In the genomic region with DNA sequence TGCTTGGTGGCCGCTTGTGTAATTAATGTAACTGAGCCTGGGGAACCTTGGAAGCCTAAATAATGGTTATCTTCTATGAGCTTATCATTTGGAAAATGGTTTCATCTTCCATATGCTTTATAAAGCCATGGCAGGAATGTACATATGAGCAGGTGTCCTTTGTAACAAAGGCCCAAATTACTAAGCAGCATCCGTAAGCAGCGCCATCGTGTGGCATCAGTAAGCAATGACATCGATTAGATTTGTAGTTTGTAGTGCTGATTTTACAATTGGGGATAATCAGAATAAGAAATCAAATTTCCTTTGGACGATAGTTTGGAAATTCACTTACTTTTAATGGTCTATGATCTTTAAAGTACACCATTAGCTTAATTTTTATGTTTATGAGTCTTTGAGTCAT, we compare ENCODE assay signal across 12 mouse cellular contexts.
DNase-seq lines count a peak whose midpoint lies in the region; ATAC-seq and TF ChIP-seq lines count a peak whose summit lies in the region.
"Had no signal": no experiment of that assay in that cellular context is flagged by ENCODE, and none has a peak within 500 bp of the region (broad histone marks: within the 10 kb centered on the region; RNA-seq: fewer than 3 reads in every experiment).

No protein-coding gene starts in this region.

- no peak for ATAC-seq in hindbrain, postnatal 0 days
- no peak for ATAC-seq in hindbrain, embryonic 16.5 days
- ATAC-seq in midbrain, postnatal 0 days (ENCODE audit: low FRiP score): no peak

- H3K4me1 ChIP-seq in hindbrain, postnatal 0 days (ENCODE audit: insufficient read depth, low read length): no peaks in the 10 kb centered on the region
- H3K4me1 ChIP-seq in hindbrain, embryonic 16.5 days (ENCODE audit: control insufficient read depth, insufficient read depth, low read depth, low read length): no peaks in the 10 kb centered on the region
- H3K4me1 ChIP-seq in midbrain, postnatal 0 days (ENCODE audit: insufficient read depth, low read length): no peaks in the 10 kb centered on the region
- H3K4me1 ChIP-seq in midbrain, embryonic 10.5 days: no peaks in the 10 kb centered on the region
- H3K4me1 ChIP-seq: liver, embryonic 15.5 days had no signal

- TF ChIP-seq CTCF in hindbrain, postnatal 0 days (IDR thresholded peaks at IDR 0.05; ENCODE audit: low read depth): peak; percentile 61
- peak; percentile 63 for TF ChIP-seq CTCF in midbrain, postnatal 0 days (IDR thresholded peaks at IDR 0.05)

- no peaks in the 10 kb centered on the region for H3K36me3 ChIP-seq in hindbrain, postnatal 0 days (ENCODE audit: insufficient read depth, low read length)
- H3K36me3 ChIP-seq in hindbrain, embryonic 16.5 days (ENCODE audit: control insufficient read depth, insufficient read depth, low read length): no peaks in the 10 kb centered on the region
- no peaks in the 10 kb centered on the region for H3K36me3 ChIP-seq in midbrain, postnatal 0 days (ENCODE audit: insufficient read depth, low read length)
- no peaks in the 10 kb centered on the region for H3K36me3 ChIP-seq in midbrain, embryonic 10.5 days
- H3K36me3 ChIP-seq: liver, embryonic 15.5 days had no signal

- no peaks in the 10 kb centered on the region for H3K9me3 ChIP-seq in hindbrain, postnatal 0 days (ENCODE audit: low read length)
- H3K9me3 ChIP-seq in hindbrain, embryonic 16.5 days (ENCODE audit: control insufficient read depth, low read length): no peaks in the 10 kb centered on the region
- no peaks in the 10 kb centered on the region for H3K9me3 ChIP-seq in midbrain, postnatal 0 days (ENCODE audit: low read length)
- no peaks in the 10 kb centered on the region for H3K9me3 ChIP-seq in midbrain, embryonic 10.5 days (replicated peaks)
- H3K9me3 ChIP-seq: liver, embryonic 15.5 days had no signal

- H3K27ac ChIP-seq in hindbrain, postnatal 0 days: no peak overlapping the region
- H3K27ac ChIP-seq in hindbrain, embryonic 16.5 days (ENCODE audit: low read depth, low read length): no peak overlapping the region
- H3K27ac ChIP-seq in midbrain, postnatal 0 days (ENCODE audit: low read depth, low read length): no peak overlapping the region
- H3K27ac ChIP-seq in midbrain, embryonic 10.5 days (replicated peaks): no peak overlapping the region
- H3K27ac ChIP-seq: liver, embryonic 15.5 days had no signal

- no peaks in the 10 kb centered on the region for H3K27me3 ChIP-seq in hindbrain, postnatal 0 days (ENCODE audit: insufficient read depth, low read length)
- H3K27me3 ChIP-seq in hindbrain, embryonic 16.5 days (replicated peaks; ENCODE audit: control insufficient read depth, insufficient read depth, low read length): no peaks in the 10 kb centered on the region
- no peaks in the 10 kb centered on the region for H3K27me3 ChIP-seq in midbrain, postnatal 0 days (ENCODE audit: insufficient read depth, low read length)
- no peaks in the 10 kb centered on the region for H3K27me3 ChIP-seq in midbrain, embryonic 10.5 days (ENCODE audit: low read depth, poor library complexity, severe bottlenecking)
- H3K27me3 ChIP-seq: liver, embryonic 15.5 days had no signal

- WGBS in hindbrain, postnatal 0 days: 30% methylated on average over 6 of the region's 6 CpGs
- WGBS in hindbrain, embryonic 16.5 days: 31% methylated on average over 6 of the region's 6 CpGs
- 28% methylated on average over 6 of the region's 6 CpGs for WGBS in midbrain, postnatal 0 days
- 35% methylated on average over 6 of the region's 6 CpGs for WGBS in midbrain, embryonic 10.5 days

- peak; percentile 25 for DNase-seq in hindbrain, postnatal 0 days (ENCODE audit: low spot score)
- DNase-seq in midbrain, postnatal 0 days (ENCODE audit: low spot score): peak; percentile 17
- no peak for DNase-seq in midbrain, embryonic 10.5 days (ENCODE audit: low spot score)
- DNase-seq in cerebellum, adult 8-10 months: peak; percentile 18
- peak; percentile 26 for DNase-seq in retina, postnatal 1 day
- no peak for DNase-seq in natural killer cell, adult 2 months (ENCODE audit: low spot score in 2 of 2)
- no peak for DNase-seq in right cerebral cortex, postnatal 25 days
- DNase-seq: kidney, adult 2 months; spleen, adult 18-20 months had no signal

- H3K9ac ChIP-seq in hindbrain, postnatal 0 days (replicated peaks; ENCODE audit: low read length): no peak overlapping the region
- H3K9ac ChIP-seq in hindbrain, embryonic 16.5 days (ENCODE audit: low read depth, low read length): no peak overlapping the region
- no peak overlapping the region for H3K9ac ChIP-seq in midbrain, postnatal 0 days (replicated peaks; ENCODE audit: low read length, poor library complexity, severe bottlenecking)
- H3K9ac ChIP-seq: liver, embryonic 15.5 days had no signal

- no peak overlapping the region for H3K4me3 ChIP-seq in hindbrain, postnatal 0 days (ENCODE audit: low read length)
- no peak overlapping the region for H3K4me3 ChIP-seq in hindbrain, embryonic 16.5 days (ENCODE audit: low read length)
- H3K4me3 ChIP-seq in midbrain, postnatal 0 days (ENCODE audit: low read depth, low read length): no peak overlapping the region
- no peak overlapping the region for H3K4me3 ChIP-seq in midbrain, embryonic 10.5 days
- H3K4me3 ChIP-seq: liver, embryonic 15.5 days had no signal

- H3K4me2 ChIP-seq in hindbrain, postnatal 0 days (ENCODE audit: low read depth, low read length): no peak overlapping the region
- no peak overlapping the region for H3K4me2 ChIP-seq in hindbrain, embryonic 16.5 days (ENCODE audit: low read length)
- H3K4me2 ChIP-seq in midbrain, postnatal 0 days (ENCODE audit: low read depth, low read length, poor library complexity, severe bottlenecking): no peak overlapping the region
- H3K4me2 ChIP-seq: liver, embryonic 15.5 days; midbrain, embryonic 11.5 days had no signal

Comparison
In these comparisons a context has a peak if more than half of its experiments do, and no peak if none do; other contexts are left out.
1. DNase-seq: peak in hindbrain, postnatal 0 days (single experiment), midbrain, postnatal 0 days (single experiment), cerebellum, adult 8-10 months (single experiment) and retina, postnatal 1 day (single experiment); none in midbrain, embryonic 10.5 days (single experiment), natural killer cell, adult 2 months (0 of 2) and right cerebral cortex, postnatal 25 days (single experiment).